Mouse (Mus musculus) kidney, postnatal 4 days (tissue): ENCODE data around the gene Trim39.

Experiments used
- DNase-seq, 2 experiments: peaks; one replicate each; pipeline ENCODE4 v3.0.0; 2021; ENCODE audit warnings: mixed read lengths in 2 of 2

Trim39 gene

DNA sequence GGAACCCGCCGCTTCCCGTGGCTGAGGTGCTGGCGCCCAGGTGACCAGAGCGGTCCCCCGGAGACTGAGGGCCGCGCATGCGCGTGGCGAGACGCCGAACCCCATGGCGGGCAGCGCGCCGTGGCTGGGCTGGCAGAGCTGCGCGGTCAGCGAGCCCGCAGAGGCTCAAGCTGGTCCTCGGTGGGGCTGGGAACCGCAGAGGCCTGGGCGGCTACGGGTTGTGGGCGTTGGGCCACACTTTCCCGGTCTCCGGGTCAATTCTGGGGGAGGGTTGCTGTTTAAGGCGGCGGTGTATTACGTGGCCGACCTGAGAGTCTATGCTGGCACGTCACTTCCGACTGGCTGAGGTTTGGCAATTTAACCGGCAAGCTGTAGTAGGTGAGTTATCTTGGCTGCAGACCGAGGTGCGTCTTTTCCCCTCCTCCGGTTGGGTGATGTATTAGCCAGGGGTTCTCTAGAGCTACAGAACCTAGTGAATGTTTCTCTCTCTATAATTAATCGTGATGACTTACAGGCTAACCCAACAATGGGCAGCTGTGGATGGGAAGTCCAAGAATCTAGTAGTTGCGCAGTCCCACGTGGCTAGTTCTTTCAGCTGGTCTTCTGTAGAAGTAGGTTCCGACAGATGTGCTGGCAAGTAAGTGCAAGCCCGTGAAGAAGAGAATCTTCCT, at the start of gene Trim39:
Gene Trim39, minus strand, starts transcription at position 662 of the 671 bp plus-strand sequence.
- DNase-seq: no peak

DNA sequence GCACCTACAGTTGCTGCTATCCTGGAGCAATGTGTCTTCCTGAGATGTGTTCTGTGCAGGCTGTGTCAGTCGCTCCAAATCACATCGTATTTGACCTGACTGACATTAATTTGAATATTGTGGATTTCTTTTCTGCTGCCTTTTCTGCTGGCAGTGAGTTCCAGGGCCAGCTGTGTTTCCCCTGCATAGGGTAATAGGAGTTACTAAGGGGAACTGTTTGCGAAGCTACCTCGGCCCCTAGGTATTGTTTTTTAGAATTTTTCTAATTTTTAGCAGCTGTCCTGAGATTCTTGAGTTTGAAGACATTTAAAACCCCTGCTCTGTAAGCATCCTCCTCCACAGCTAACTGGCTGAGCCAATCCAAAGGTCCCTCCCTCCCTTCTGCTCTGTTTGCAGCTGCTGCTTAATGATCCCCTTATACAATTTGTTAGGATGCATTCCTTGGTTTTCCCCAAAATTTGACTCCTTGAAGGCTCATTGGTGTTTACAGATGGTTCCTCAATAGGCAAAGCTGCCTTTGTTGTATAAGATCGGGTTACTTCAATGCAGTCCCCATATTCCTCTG, 43.7 kb upstream of the Trim39 start:
- DNase-seq: no peak

GRCm38 (mm10) chr17:36315041-36315688, 43.1 kb upstream of the Trim39 start:
- DNase-seq: peak; percentile 43 to 68

GRCm38 (mm10) chr17:36314511-36314910, 42.5 kb upstream of the Trim39 start:
- peak; percentile 4 to 7 for DNase-seq

DNA sequence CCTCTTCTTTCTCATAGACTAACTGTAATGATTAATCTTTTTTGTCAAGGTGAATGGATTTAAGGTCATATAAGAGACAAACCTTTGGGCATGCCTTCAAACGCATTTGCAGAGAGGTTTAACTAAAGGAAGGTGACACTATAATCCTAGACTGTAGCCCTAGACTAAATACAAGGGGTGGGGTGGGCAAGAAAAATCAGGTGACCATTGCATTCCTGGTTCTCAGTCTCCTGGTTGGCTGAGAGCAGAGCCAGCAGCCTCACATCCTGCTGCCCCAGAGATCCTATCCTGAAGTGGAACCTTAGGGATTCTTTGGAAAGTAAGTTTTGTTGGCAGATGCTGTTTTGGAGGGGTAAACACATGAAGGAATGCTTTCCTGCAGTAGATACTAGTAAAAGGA, 37.2 kb upstream of the Trim39 start:
- DNase-seq: peak in 1 of 2 experiments; percentile 3

DNA sequence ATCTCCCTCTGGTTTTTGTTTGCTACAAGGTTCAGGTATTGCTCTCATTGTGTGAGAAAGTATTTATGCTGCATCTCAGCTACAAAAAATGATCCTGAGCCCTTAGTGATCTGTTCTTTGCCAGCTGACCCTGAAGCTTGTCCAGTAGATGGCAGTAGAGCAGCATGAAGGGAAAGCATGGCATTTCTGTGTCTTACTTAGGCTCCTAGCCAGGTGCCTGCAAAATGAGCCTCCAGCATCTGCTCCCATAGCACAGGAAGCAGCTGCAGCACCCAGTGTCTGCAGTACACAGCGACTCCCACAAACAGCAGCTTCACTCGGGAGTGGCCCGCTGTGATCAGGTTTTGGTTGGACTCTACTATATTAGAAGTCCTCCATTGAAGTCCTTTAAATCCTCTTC, 36.8 kb upstream of the Trim39 start:
- peak; percentile 73 to 81 for DNase-seq

DNA sequence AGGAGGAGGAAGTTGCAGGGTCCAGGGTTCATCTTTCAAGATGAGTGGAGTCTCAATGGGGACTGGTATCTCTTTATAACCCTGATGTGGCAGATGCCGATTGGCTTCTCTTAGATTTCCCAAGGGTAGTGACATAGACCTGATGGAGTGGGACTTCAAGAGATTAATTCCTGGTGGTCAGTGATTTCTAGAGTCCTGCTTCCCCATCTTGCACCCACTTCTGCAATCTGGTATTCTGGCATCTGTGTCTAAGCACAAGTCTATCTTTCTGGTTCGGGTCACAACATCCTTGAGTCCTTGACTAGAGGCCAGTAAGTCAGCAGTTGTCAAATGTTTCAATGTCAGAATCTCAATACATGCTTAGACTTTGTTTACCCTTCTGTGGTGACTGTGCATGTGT, 14.3 kb upstream of the Trim39 start, which contains the start of gene H2-M10.2:
Gene H2-M10.2, minus strand, starts transcription at position 101 of the 400 bp plus-strand sequence.
- no peak for DNase-seq

GRCm38 (mm10) chr17:36281521-36282245, 9.6 kb upstream of the Trim39 start:
- DNase-seq: no peak

DNA sequence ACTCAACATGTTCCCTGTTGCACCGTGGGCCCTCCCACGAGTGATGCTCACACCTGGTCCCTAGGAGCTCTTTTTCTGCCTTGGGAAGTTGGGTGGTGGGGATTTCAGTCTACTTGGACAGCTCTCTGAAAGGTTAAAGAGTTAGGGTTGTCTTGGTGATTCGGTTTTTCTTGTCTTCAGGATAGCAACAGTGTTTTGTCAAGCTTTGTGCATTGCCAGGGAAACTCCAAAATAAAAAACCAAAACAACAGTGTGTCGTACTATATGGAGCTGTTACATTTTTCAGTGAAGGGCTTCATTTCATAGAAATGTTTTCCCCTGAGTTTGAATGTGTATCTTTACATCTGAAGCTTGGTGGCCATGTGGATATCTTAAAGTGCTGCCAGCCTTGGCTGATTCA, 2.7 kb upstream of the Trim39 start:
- DNase-seq: no peak

- no peak for DNase-seq
Observed at GRCm38 (mm10) chr17:36273796-36274195, 1.7 kb upstream of the Trim39 start.

- DNase-seq: no peak
Observed at GRCm38 (mm10) chr17:36272643-36273366, 758 bp upstream of the Trim39 start.

- DNase-seq: peak; percentile 89 to 94
Observed at GRCm38 (mm10) chr17:36270956-36271585, 976 bp downstream of the Trim39 start.

- peak in 1 of 2 experiments; percentile 23 for DNase-seq
Observed at GRCm38 (mm10) chr17:36265834-36266233, 6.2 kb downstream of the Trim39 start.

DNA sequence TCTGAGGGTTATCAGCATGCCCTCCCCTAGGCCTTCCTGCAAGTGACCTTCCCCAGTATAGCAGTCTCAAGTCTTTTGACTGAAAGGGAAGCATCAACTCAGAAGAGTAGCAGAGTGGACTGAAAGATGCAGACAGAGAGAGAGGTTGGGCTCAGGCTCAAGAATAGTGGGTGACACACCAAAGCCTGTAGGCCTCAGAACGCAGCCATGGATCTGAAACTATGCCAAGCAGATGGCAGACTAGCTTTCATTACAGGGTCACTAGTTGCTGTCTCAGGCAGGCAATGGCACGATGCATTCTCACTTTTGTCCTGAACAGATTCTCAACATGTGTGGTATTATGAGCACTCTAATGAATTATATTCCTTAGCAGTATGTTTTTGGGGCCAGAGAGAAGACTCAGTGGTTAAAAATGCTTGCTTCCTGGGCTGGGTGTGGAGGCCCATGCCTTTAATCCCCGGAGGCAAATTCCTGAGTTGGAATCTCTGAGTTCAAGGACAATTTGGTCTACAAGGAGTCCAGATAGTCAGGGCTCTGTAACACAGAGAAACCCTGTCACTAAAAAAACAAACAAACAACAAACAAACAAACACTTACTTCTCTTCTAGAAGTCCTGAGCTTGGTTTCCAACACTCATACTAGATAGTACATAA, 7.6 kb downstream of the Trim39 start:
- no peak for DNase-seq

DNA sequence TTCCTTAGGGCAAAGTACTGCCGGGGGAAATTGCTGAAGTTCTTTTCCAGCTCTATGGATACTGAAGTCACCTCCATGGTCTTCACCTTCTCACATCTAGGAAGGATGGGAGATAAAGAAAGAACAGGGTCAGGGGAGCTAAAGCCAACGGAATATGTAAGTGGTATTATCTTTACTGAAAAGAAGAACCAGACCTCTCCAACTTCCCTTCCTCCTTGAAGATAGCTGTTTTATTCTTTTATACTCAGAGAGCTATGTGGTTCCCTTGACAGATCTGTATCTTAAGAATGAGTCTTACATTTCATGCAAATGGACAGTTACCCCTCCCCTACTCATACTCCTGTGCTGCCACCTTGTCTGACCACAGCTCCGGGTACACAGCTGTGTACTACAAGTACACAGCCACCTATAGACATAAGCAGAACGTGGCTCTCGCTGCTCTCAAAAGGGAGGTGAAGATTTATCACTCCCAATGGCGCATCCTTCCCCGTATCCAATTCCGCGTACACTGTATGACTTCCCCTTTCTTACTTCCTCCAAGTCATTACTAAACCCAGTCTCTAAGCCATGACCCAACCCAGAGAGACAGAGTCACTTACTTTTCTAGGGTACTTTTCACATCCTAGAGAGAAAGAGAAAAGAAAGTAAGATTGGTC, 10.4 kb downstream of the Trim39 start:
- no peak for DNase-seq

- DNase-seq: no peak
Observed at GRCm38 (mm10) chr17:36257969-36258368, 14.1 kb downstream of the Trim39 start, which contains the start of gene Rpp21. TSS of gene Rpp21 (minus strand) at chr17:36258069.

GRCm38 (mm10) chr17:36257241-36257947, 14.7 kb downstream of the Trim39 start:
- peak; percentile 80 to 89 for DNase-seq

GRCm38 (mm10) chr17:36253087-36253600, 18.9 kb downstream of the Trim39 start:
- DNase-seq: peak in 1 of 2 experiments; percentile 9

- peak; percentile 35 to 58 for DNase-seq
Observed at GRCm38 (mm10) chr17:36252250-36252876, 19.7 kb downstream of the Trim39 start.
